Mouse (Mus musculus) effector memory CD4-positive, alpha-beta T cell, adult 5 months (primary cell): ENCODE measurements around the gene Crebzf. TPM values are rescaled to one million over a fixed set of nuclear protein-coding genes. Genes with fewer than 3 reads are reported as not detected.

Source experiments
- polyA plus RNA-seq: library from polyadenylated mRNA; unstranded; fragments of 100-300 nt; shearing (Covaris generic); gene quantifications from one replicate; pipeline ENCODE4 v1.2.1, GENCODE M21; 2017

Crebzf gene
- polyA plus RNA-seq: 212 TPM

DNA sequence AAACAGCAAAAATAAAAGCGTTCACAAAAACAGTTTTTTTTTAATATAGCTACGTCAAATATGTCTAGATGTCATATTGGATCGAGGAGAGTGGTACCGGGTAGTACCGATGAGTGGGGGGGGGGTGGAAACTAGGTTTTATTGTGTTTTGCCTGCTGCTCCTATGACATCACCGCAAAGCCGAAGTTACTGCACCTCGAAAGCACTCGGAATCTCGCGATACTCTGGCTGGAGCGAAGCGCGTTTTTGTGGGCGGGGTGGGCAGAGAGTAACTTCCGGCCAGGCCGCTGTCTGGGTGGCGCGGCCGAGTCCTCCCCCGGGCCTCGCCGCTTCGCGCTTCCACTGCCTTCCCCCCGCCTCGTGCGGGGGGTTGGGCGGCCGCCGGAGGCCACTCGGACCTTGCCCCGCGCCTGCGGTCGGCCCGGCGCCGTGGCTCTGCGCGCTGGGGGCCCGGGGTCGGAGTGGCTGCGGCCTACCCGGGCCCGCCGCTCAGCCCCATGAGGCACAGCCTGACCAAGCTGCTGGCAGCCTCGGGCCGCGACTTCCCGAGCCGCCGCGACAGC is at the start of gene Crebzf:
Gene Crebzf (plus strand): TSS at position 212 of the 563 bp plus-strand sequence.

DNA sequence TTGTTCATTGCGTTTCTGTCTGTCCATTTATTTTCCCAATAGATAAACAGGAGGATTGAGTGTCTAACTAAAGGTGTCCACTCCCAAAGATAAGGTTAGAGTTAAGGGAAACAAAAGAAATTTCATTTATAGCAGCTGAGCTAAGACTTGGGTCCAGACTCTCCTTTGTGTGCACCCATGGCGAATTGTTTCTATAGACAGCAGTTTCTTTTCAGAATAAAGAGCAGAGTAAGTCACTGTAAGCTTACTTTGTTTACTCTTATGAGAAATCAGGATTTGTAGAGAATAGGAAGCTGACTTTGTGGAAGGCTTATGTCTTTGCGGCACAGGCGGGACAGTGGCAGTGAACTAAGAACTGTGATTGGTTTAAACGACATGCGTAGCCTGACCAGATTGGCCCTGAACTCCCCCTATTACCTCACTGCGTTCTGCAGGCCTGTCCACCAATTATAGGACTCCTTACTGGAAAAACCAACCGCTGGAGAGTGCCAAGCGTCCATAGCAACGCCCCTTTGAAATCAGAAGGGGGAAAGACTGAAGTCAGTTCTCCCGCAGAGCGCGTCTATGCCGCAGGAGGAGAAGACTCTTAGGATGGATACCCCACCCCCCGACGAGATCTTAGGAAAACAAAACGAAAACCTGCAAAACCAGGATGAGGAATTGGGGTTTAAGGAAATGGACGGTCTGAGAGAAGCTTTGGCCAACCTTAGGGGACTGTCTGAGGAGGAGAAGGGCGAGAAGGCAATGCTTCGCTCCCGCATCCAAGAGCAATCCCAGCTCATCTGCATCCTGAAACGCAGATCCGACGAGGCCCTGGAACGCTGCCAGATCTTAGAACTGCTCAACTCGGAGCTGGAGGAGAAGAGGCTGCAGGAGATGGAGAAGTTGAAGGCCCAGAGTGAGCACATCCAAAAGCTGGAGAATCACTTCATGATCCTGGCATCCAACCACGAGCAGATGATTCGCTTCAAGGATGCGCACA is 16.2 kb upstream of the Crebzf start, which contains the start of gene Ccdc89:
Gene Ccdc89 (plus strand): TSS at position 558 of the 982 bp plus-strand sequence.

GRCm38 (mm10) chr7:90456845-90457468 is 14.4 kb downstream of the Crebzf start, which contains the start of gene Tmem126a:
Gene Tmem126a (minus strand): TSS chr7:90457229.

GRCm38 (mm10) chr7:90475793-90476312 is 33.3 kb downstream of the Crebzf start, which contains the start of gene Tmem126b:
Gene Tmem126b (minus strand): TSS chr7:90476001.

DNA sequence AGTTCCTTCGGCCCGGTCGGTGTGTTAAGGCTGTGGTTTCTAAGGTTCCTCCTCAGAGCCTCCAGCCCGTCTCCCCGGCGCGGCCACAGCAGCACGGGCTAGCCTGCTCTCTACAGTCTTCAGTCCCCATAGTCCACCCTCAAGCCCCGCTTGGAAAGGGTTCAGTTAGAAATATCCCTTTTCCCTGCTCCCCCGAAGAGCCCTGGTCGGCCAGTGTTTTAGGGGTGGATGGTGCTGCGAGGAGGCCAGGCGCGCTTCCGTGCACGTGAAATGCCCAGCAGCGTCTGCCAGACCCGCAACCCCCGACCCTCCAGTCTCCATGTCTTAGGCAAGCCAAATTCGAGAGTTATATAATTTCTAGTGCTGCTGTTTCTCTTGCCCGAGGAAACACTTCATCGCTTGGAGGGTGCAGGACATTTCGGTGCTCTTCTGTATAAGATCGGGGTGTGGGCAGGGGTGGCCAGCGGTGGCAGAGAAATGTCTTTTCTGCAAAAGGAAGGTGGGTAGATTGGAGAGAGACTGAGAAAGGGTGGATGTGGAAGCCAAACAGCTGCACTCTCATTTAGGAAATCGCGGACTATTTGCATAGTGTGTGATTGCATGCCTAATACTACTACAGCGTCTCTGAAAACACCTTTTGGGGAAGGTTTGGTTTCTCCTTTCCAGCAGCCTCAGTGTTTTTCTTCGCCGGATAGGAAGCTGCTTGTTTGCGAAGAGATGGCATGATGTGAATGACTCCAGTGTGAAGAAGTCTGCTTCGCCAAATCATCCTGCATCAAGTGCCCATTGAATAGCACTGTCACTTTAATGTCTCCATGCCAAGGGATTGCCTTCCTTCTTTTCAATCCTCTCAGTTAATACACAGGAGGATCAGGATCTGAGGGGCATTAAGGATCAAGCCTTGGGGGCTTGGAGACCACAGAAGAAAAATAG is 34.0 kb downstream of the Crebzf start, which contains the start of gene Dlg2:
Gene Dlg2 (plus strand): TSS at position 360 of the 933 bp plus-strand sequence.

Other genes with a start within 250 kb of the Crebzf start
- gene Ccdc83, start 177.0 kb upstream of the Crebzf start, polyA plus RNA-seq: not detected
- gene Sytl2, start 140.5 kb upstream of the Crebzf start, polyA plus RNA-seq: 62.3 TPM
- not detected for gene Ccdc89, start 16.2 kb upstream of the Crebzf start, polyA plus RNA-seq
- 45.3 TPM for gene Tmem126a, start 14.5 kb downstream of the Crebzf start, polyA plus RNA-seq
- gene Tmem126b, start 33.3 kb downstream of the Crebzf start, polyA plus RNA-seq: 8.7 TPM
- 2.2 TPM for gene Dlg2, start 33.9 kb downstream of the Crebzf start, polyA plus RNA-seq